Mouse (Mus musculus): ENCODE results near the gene Olfr62. TPM values are rescaled to one million over a fixed set of nuclear protein-coding genes. Genes with fewer than 3 reads are reported as not detected.

The Olfr62 gene
- polyA plus RNA-seq, 1 experiment, result not detected

DNA sequence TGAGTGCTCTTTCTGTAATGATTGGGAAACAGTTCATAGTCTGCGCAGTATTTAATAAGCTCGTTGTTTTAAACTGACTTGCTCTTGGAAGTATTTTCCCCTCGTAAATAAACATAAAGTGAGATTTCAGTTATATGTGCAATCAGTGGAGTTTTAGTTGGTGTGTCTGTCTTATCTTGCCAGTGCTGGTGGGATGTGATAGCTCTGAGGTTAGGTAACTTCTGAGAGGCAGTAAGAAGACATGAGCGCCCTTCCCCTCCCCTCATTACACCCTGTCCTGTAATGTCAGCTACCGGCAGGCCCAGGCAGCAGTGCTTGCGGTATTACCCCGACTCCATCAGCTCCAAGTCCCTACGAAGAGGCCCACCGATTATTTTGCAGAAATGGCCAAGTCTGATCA lies 37.0 kb upstream of the Olfr62 start:
- no peak for TF ChIP-seq USF1 (IDR thresholded peaks at IDR 0.05; ENCODE audit: low read depth)
- TF ChIP-seq CTCF (IDR thresholded peaks at IDR 0.05; ENCODE audit: control insufficient read depth, insufficient read depth, insufficient read length), result no peak
- TF ChIP-seq MYOG (IDR thresholded peaks at IDR 0.05; ENCODE audit: control insufficient read depth, extremely low read depth, insufficient read length), result no peak
- TF ChIP-seq MAX (IDR thresholded peaks at IDR 0.05), result no peak
- TF ChIP-seq FOSL1 (IDR thresholded peaks at IDR 0.05; ENCODE audit: insufficient read depth, low read length, poor library complexity, severe bottlenecking), result no peak
- TF ChIP-seq CEBPB (IDR thresholded peaks at IDR 0.05; ENCODE audit: low read depth), result no peak
- TF ChIP-seq MYOD1 (IDR thresholded peaks at IDR 0.05; ENCODE audit: control insufficient read depth, insufficient read length, low read depth), result no peak
- Histone ChIP-seq H3K27me3 (ENCODE audit: control insufficient read depth, insufficient read depth, insufficient read length) (no peaks in the 10 kb centered on the region), H3K79me2 (ENCODE audit: control insufficient read depth, insufficient read depth) (peaks cover 37% of the 10 kb centered on the region), H3K36me3 (ENCODE audit: control insufficient read depth, insufficient read depth) (peaks cover 29% of the 10 kb centered on the region), H3ac (ENCODE audit: control insufficient read depth, insufficient read length, low read depth) (peak overlapping the region; percentile 97), H3K79me3 (ENCODE audit: low read depth) (peaks cover 22% of the 10 kb centered on the region), H3K4me3 (ENCODE audit: insufficient read depth, poor library complexity, severe bottlenecking) (peak overlapping the region; percentile 75)

DNA sequence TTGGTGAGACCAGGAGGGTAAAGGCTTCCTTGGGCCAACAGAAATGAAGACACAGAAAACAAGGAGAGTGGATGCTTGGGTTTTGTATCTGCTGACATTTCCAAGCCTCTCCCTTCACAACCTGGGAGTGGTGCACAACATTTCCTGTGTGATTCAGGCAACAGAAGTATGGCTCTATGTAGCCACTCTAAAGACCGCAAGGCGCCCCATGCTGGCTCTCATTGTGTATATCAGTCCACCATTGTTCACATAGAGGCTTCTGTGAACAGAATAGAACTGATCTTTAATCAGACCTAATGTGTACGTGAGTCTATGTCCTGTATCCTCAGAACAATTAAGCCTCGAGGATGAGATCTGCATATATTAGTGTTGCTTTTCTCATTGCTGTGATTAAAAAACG lies 28.5 kb upstream of the Olfr62 start:
- Histone ChIP-seq H3ac (ENCODE audit: control insufficient read depth, insufficient read length, low read depth) (no peak overlapping the region), H3K79me2 (ENCODE audit: control insufficient read depth, insufficient read depth) (no peaks in the 10 kb centered on the region), H3K4me3 (ENCODE audit: insufficient read depth, poor library complexity, severe bottlenecking) (no peak overlapping the region), H3K27me3 (ENCODE audit: control insufficient read depth, insufficient read depth, insufficient read length) (no peaks in the 10 kb centered on the region), H3K79me3 (ENCODE audit: low read depth) (no peaks in the 10 kb centered on the region), H3K36me3 (ENCODE audit: control insufficient read depth, insufficient read depth) (peaks cover 28% of the 10 kb centered on the region)
- TF ChIP-seq CEBPB (IDR thresholded peaks at IDR 0.05; ENCODE audit: low read depth) (no peak), MAX (IDR thresholded peaks at IDR 0.05) (no peak), CTCF (IDR thresholded peaks at IDR 0.05; ENCODE audit: control insufficient read depth, insufficient read depth, insufficient read length) (no peak)

DNA sequence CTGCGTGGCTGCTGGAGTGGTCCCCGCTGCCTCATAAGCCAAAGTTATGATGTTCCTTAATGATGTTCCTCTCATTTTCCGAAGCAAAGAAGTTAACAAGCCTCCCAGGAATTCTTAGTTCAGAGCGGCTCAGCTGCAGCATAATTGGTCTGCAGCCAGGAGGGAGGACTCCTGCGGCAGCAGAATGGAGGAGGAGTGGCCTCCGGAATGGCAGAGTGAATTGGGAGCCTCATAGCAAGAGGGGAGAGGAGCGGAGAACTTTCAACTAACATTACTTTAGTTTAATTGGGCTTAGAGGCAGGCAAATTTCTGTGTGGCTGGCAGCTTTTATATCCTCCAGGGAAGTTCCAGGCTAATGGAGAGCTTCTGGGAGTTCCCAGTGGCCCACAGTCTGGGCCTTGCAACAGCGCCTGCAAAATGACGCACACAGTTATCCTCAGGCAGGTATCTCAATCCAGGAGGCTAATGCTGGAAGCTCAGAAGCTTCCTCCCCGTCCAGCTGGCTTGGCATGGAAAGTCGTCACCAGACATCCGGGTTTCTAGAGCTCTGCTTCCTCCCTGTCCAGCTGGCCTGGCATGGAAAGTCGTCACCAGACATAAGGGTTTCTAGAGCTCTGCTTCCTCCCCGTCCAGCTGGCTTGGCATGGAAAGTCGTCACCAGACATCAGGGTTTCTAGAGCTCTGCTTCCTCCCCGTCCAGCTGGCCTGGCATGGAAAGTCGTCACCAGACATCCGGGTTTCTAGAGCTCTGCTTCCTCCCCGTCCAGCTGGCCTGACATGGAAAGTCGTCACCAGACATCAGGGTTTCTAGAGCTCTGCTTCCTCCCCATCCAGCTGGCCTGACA lies 16.2 kb upstream of the Olfr62 start:
- H3K27me3 ChIP-seq (ENCODE audit: control insufficient read depth, insufficient read depth, insufficient read length), result no peaks in the 10 kb centered on the region
- H3K36me3 ChIP-seq (ENCODE audit: control insufficient read depth, insufficient read depth), result no peaks in the 10 kb centered on the region
- H3ac ChIP-seq (ENCODE audit: control insufficient read depth, insufficient read length, low read depth), result no peak overlapping the region
- no peaks in the 10 kb centered on the region for H3K79me2 ChIP-seq (ENCODE audit: control insufficient read depth, insufficient read depth)
- H3K4me3 ChIP-seq (ENCODE audit: insufficient read depth, poor library complexity, severe bottlenecking), result no peak overlapping the region
- TF ChIP-seq CEBPB (IDR thresholded peaks at IDR 0.05; ENCODE audit: low read depth) (no peak), USF1 (IDR thresholded peaks at IDR 0.05; ENCODE audit: low read depth) (no peak), MYOG (IDR thresholded peaks at IDR 0.05; ENCODE audit: control insufficient read depth, extremely low read depth, insufficient read length) (no peak)
- no peaks in the 10 kb centered on the region for H3K79me3 ChIP-seq (ENCODE audit: low read depth)

DNA sequence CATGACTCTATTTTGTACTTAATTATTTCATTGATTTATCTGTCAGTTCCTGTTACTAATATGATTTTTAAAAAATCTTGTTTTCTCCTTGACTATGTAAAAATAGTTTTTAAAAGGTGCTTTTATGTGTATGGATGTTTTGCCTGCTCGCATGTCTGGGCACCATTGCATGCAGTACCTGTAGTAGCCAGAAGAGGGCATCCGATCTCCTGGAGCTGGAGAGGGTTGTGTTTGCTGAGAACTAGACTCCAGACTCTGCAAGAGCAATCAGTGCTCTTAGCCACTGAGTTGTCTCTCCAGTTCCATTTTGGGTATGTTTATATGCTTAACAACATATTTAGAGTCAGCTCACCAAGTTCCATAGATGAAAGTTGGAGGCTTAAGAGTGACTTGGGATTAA lies 13.5 kb upstream of the Olfr62 start:
- no peak for TF ChIP-seq CEBPB (IDR thresholded peaks at IDR 0.05; ENCODE audit: low read depth)
- TF ChIP-seq FOSL1 (IDR thresholded peaks at IDR 0.05; ENCODE audit: insufficient read depth, low read length, poor library complexity, severe bottlenecking), result no peak
- TF ChIP-seq USF1 (IDR thresholded peaks at IDR 0.05; ENCODE audit: low read depth), result no peak
- no peak for TF ChIP-seq MYOD1 (IDR thresholded peaks at IDR 0.05; ENCODE audit: control insufficient read depth, insufficient read length, low read depth)
- peak; percentile 55 for TF ChIP-seq CTCF (IDR thresholded peaks at IDR 0.05; ENCODE audit: control insufficient read depth, insufficient read depth, insufficient read length)
- H3K79me2 ChIP-seq (ENCODE audit: control insufficient read depth, insufficient read depth), result no peaks in the 10 kb centered on the region

DNA sequence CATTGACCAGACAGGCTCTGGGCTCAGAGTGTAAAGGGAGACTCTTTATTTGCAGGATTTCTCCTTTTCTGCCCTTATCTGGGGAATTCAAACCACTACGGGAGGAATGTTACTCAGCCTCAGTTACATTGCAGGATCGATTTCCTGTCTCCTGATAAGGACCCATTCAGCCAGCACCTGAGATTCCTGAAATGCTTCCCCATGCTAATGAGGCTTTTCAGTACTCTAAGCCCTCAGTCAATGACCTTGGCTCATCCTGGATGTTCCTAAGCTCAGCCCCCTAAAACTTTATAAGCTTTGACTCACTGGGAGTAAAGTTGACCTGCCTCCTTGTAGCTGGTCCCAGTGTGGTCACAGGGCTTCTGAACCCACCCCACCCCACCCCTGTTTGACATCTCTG lies 28.3 kb downstream of the Olfr62 start:
- TF ChIP-seq FOSL1 (IDR thresholded peaks at IDR 0.05; ENCODE audit: insufficient read depth, low read length, poor library complexity, severe bottlenecking) (no peak), MYOG (IDR thresholded peaks at IDR 0.05; ENCODE audit: control insufficient read depth, extremely low read depth, insufficient read length) (no peak), CEBPB (IDR thresholded peaks at IDR 0.05; ENCODE audit: low read depth) (no peak), MYOD1 (IDR thresholded peaks at IDR 0.05; ENCODE audit: control insufficient read depth, insufficient read length, low read depth) (no peak), USF1 (IDR thresholded peaks at IDR 0.05; ENCODE audit: low read depth) (no peak), MAX (IDR thresholded peaks at IDR 0.05) (no peak), CTCF (IDR thresholded peaks at IDR 0.05; ENCODE audit: control insufficient read depth, insufficient read depth, insufficient read length) (no peak)
- H3K27me3 ChIP-seq (ENCODE audit: control insufficient read depth, insufficient read depth, insufficient read length), result peaks cover 10% of the 10 kb centered on the region
- H3K79me3 ChIP-seq (ENCODE audit: low read depth), result no peaks in the 10 kb centered on the region
- no peak overlapping the region for H3ac ChIP-seq (ENCODE audit: control insufficient read depth, insufficient read length, low read depth)
- no peak overlapping the region for H3K4me3 ChIP-seq (ENCODE audit: insufficient read depth, poor library complexity, severe bottlenecking)
- no peaks in the 10 kb centered on the region for H3K36me3 ChIP-seq (ENCODE audit: control insufficient read depth, insufficient read depth)
- no peaks in the 10 kb centered on the region for H3K79me2 ChIP-seq (ENCODE audit: control insufficient read depth, insufficient read depth)

More for the DNA sequence above, 13.5 kb upstream of the Olfr62 start:
- Histone ChIP-seq H3ac (ENCODE audit: control insufficient read depth, insufficient read length, low read depth) (no peak overlapping the region), H3K27me3 (ENCODE audit: control insufficient read depth, insufficient read depth, insufficient read length) (no peaks in the 10 kb centered on the region), H3K79me3 (ENCODE audit: low read depth) (no peaks in the 10 kb centered on the region), H3K4me3 (ENCODE audit: insufficient read depth, poor library complexity, severe bottlenecking) (no peak overlapping the region), H3K36me3 (ENCODE audit: control insufficient read depth, insufficient read depth) (no peaks in the 10 kb centered on the region)

DNA sequence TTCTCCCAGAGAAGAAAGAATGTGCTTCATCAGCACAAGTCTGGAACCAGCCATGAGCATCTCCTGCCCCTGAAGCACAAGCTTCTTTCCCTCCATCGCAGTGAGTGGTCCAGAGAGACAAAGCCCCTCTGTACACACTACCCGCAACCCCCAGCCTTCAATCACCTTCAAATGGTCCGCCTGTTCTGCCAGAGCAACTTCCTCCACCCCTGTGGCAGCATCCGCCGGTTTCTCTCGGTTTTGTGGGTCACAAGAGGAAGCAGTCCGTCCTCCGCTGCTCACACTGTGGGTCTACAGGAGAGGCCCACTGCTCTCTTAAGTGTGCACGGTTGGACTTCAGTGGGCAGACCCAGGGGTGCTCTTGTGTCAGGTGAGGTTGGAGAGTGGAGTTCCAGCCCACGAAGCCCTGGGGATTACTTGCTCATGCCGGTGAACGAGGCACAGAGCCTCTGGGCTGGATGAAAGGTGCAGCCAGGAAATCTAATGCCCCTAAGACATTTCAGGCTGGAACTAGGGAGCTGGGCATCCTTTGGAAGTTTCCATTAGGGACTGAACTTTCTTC lies 33.7 kb downstream of the Olfr62 start, which contains the start of gene Olfr1342:
Olfr1342 (minus strand) TSS at position 345 of the 562 bp plus-strand sequence.
- Histone ChIP-seq H3ac (ENCODE audit: control insufficient read depth, insufficient read length, low read depth) (no peak within 1 kb of the TSS), H3K79me3 (ENCODE audit: low read depth) (no peaks in the 10 kb centered on the region), H3K27me3 (ENCODE audit: control insufficient read depth, insufficient read depth, insufficient read length) (peaks cover 20% of the 10 kb centered on the region), H3K4me3 (ENCODE audit: insufficient read depth, poor library complexity, severe bottlenecking) (no peak within 1 kb of the TSS), H3K36me3 (ENCODE audit: control insufficient read depth, insufficient read depth) (no peaks in the 10 kb centered on the region), H3K79me2 (ENCODE audit: control insufficient read depth, insufficient read depth) (no peaks in the 10 kb centered on the region)
- TF ChIP-seq CEBPB (IDR thresholded peaks at IDR 0.05; ENCODE audit: low read depth), result no peak
- TF ChIP-seq MYOD1 (IDR thresholded peaks at IDR 0.05; ENCODE audit: control insufficient read depth, insufficient read length, low read depth), result no peak
- TF ChIP-seq CTCF (IDR thresholded peaks at IDR 0.05; ENCODE audit: control insufficient read depth, insufficient read depth, insufficient read length), result no peak
- TF ChIP-seq MYOG (IDR thresholded peaks at IDR 0.05; ENCODE audit: control insufficient read depth, extremely low read depth, insufficient read length), result no peak
